Mouse (Mus musculus) thymus, adult 2 months (tissue): Measurements from ENCODE around the gene Mtr. TPM values are rescaled to one million over a fixed set of nuclear protein-coding genes. Genes with fewer than 3 reads are reported as not detected.

Experiments
- DNase-seq: peaks from one replicate; pipeline ENCODE4 v3.0.0; 2021
- H3K27ac ChIP-seq: fragments of 200-500 bp; 2 replicates; pipeline ENCODE4 v1.5.1; 2012; ENCODE audit warnings: low read length, control low read depth; ENCODE audit not compliant: control insufficient read depth, insufficient read depth
- H3K27me3 ChIP-seq: fragments of 200-500 bp; 2 replicates; pipeline ENCODE4 v1.6.1; 2012; ENCODE audit warnings: mild to moderate bottlenecking, low read length, moderate library complexity, mixed read lengths; ENCODE audit not compliant: control insufficient read depth, insufficient read depth
- H3K36me3 ChIP-seq: fragments of 200-500 bp; 2 replicates; pipeline ENCODE4 v1.6.1; 2012; ENCODE audit warnings: mild to moderate bottlenecking, low read length, moderate library complexity; ENCODE audit not compliant: control insufficient read depth, insufficient read depth
- H3K4me1 ChIP-seq: fragments of 200-500 bp; replicated peaks from 2 replicates; pipeline ENCODE4 v1.6.1; 2012; ENCODE audit warnings: low read length; ENCODE audit not compliant: control insufficient read depth, insufficient read depth
- H3K4me3 ChIP-seq: fragments of 200-500 bp; 2 replicates; pipeline ENCODE4 v1.5.1; 2012; ENCODE audit warnings: mild to moderate bottlenecking, low read length, control low read depth, moderate library complexity; ENCODE audit not compliant: control insufficient read depth, insufficient read depth
- CTCF ChIP-seq: fragments of 200-500 bp; IDR thresholded peaks from 2 replicates; pipeline ENCODE4 v1.5.1; 2012; ENCODE audit warnings: mild to moderate bottlenecking, control low read depth, low read length, moderate library complexity, borderline replicate concordance; ENCODE audit not compliant: control insufficient read depth, poor library complexity, insufficient read depth; ENCODE audit errors: extremely low read depth
- POLR2A ChIP-seq: fragments of 200-500 bp; IDR thresholded peaks from 2 replicates; pipeline ENCODE4 v1.6.1; 2012; ENCODE audit warnings: mild to moderate bottlenecking, low read length, control low read depth, moderate library complexity; ENCODE audit not compliant: control insufficient read depth, poor library complexity, insufficient read depth; ENCODE audit errors: extremely low read depth
- WGBS: fragments of 180-500 bp; shearing (Covaris S2); methylation state at CpG from one replicate; pipeline ENCODE4 v1.1.7; 2018; 5-methylcytosine and 5-hydroxymethylcytosine counted together
- polyA plus RNA-seq: library from polyadenylated mRNA; depleted of rRNA; stranded (reverse); fragments of >200 nt; gene quantifications from 2 replicates; pipeline ENCODE4 v1.2.3, GENCODE M21; 2012

Gene Mtr
- polyA plus RNA-seq, 1 experiment = 13.5 TPM

- H3K36me3 ChIP-seq = no peaks in the 10 kb centered on the region
- WGBS = 85% methylated on average over 9 of the region's 9 CpGs
- H3K27ac ChIP-seq = no peak overlapping the region
- H3K4me3 ChIP-seq = no peak overlapping the region
- no peaks in the 10 kb centered on the region for H3K27me3 ChIP-seq
- no peak for TF ChIP-seq CTCF
- no peak for TF ChIP-seq POLR2A
- no peak for DNase-seq
- no peaks in the 10 kb centered on the region for H3K4me1 ChIP-seq
Measured at GRCm38 (mm10) chr13:12167276-12167675, 90.6 kb downstream of the Mtr start.

GRCm38 (mm10) chr13:12166386-12166785, 91.5 kb downstream of the Mtr start:
- H3K4me1 ChIP-seq = no peaks in the 10 kb centered on the region
- TF ChIP-seq CTCF = no peak
- no peak for TF ChIP-seq POLR2A
- 66% methylated on average over 6 of the region's 6 CpGs for WGBS
- H3K36me3 ChIP-seq = no peaks in the 10 kb centered on the region
- H3K4me3 ChIP-seq = no peak overlapping the region
- no peak for DNase-seq
- H3K27me3 ChIP-seq = no peaks in the 10 kb centered on the region
- H3K27ac ChIP-seq = no peak overlapping the region

GRCm38 (mm10) chr13:12165461-12166058, 92.4 kb downstream of the Mtr start:
- 72% methylated on average over 8 of the region's 8 CpGs for WGBS
- Histone ChIP-seq H3K36me3 (no peaks in the 10 kb centered on the region), H3K4me3 (no peak overlapping the region), H3K27me3 (no peaks in the 10 kb centered on the region), H3K4me1 (no peaks in the 10 kb centered on the region), H3K27ac (no peak overlapping the region)
- TF ChIP-seq CTCF = no peak
- no peak for TF ChIP-seq POLR2A
- no peak for DNase-seq

GRCm38 (mm10) chr13:12162457-12162856, 95.5 kb downstream of the Mtr start:
- Histone ChIP-seq H3K4me3 (no peak overlapping the region), H3K4me1 (no peaks in the 10 kb centered on the region), H3K27me3 (no peaks in the 10 kb centered on the region), H3K27ac (no peak overlapping the region), H3K36me3 (no peaks in the 10 kb centered on the region)
- 87% methylated on average over 4 of the region's 4 CpGs for WGBS
- no peak for TF ChIP-seq POLR2A
- no peak for TF ChIP-seq CTCF
- DNase-seq = no peak

GRCm38 (mm10) chr13:12160121-12160475, 97.8 kb downstream of the Mtr start:
- Histone ChIP-seq H3K27ac (no peak overlapping the region), H3K27me3 (no peaks in the 10 kb centered on the region), H3K4me1 (no peaks in the 10 kb centered on the region), H3K36me3 (no peaks in the 10 kb centered on the region), H3K4me3 (no peak overlapping the region)
- no peak for TF ChIP-seq CTCF
- WGBS = 87% methylated on average over 3 of the region's 3 CpGs
- no peak for DNase-seq

GRCm38 (mm10) chr13:12159288-12160120, 98.4 kb downstream of the Mtr start:
- no peaks in the 10 kb centered on the region for H3K4me1 ChIP-seq
- no peaks in the 10 kb centered on the region for H3K27me3 ChIP-seq
- TF ChIP-seq POLR2A = no peak
- TF ChIP-seq CTCF = no peak
- no peak for DNase-seq
- WGBS = 84% methylated on average over 9 of the region's 9 CpGs
- no peak overlapping the region for H3K4me3 ChIP-seq
- no peak overlapping the region for H3K27ac ChIP-seq
- H3K36me3 ChIP-seq = no peaks in the 10 kb centered on the region
